Mouse (Mus musculus) CD8-positive naive resting alpha-beta T cell, adult 57 days (primary cell): Measurements from ENCODE around the gene Dhrs7c. TPM values are rescaled to one million over a fixed set of nuclear protein-coding genes. Genes with fewer than 3 reads are reported as not detected.

Experiments
- total RNA-seq: library from RNA; stranded (reverse); gene quantifications from one replicate; pipeline ENCODE4 v1.2.4, GENCODE M21; 2023

Gene Dhrs7c
- not detected for total RNA-seq

DNA sequence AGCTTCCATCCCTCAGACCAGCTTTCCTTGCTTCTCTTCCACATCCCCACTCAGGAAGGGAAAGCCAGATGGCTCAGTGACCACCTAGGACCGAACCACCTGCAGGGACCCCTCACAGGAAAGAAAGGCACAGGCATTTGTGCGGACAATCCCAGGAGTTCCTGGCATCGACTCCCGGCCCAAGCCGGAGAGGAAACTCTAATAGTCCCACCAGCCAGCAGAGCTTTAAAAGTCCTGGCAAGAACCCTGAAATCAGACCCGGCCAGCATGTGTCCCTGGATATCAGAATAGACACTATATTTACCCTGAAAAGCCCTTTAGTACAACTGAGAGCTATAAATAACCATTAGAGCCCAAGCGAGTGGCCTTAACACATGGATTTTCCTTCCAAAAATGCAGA, at the start of gene Dhrs7c:
Gene Dhrs7c (plus strand): TSS at position 257 of the 400 bp plus-strand sequence.

DNA sequence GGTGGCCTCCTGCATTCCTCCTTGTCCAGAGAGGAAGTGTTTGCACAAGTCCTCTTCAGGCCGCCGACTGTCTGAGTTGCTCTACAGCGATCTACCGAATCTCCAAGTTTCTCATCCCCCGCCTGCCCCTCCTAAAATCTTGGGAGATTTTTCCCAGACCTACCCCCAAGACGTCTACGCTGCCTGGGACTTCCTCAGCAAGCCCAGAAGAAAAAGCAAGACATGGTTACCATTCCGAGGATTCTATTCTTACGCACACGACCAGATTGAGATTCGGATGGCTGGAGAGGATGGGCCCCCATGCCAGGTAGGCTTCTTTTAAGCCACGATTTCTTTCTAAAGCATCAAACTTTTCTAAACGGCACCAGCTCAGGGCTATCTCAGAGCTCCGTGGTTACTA, 26.9 kb upstream of the Dhrs7c start, which contains the start of gene Glp2r:
Gene Glp2r (minus strand): TSS at position 101 of the 400 bp plus-strand sequence.

DNA sequence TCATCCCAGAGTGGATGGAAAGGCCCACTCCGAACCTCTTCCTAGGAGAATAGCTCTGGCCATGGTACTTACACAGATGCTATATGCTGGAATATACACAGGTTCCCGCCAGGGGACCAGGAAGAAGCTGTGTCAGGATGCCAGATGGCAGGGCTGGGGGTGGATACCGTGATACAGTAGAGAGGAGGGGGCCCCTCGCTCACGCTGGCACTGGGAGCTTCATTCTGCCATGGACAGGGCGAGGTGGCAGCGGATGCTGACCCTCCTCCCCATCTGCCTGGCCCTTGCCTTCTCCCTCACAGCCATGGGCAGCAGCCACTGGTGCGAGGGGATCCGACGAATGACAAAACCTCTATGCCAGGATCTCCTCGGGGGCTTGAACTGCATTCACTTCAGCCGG, 23.6 kb upstream of the Dhrs7c start, which contains the start of gene Gsg1l2:
Gene Gsg1l2 (plus strand): TSS at position 230 of the 400 bp plus-strand sequence.

Other genes with a start within 250 kb of the Dhrs7c start
- gene Rcvrn, start 102.9 kb upstream of the Dhrs7c start, total RNA-seq = not detected
- gene Glp2r, start 27.0 kb upstream of the Dhrs7c start, total RNA-seq = not detected
- not detected for gene Gsg1l2, start 23.6 kb upstream of the Dhrs7c start, total RNA-seq
- not detected for gene Usp43, start 124.0 kb downstream of the Dhrs7c start, total RNA-seq
- not detected for gene Cfap52, start 167.5 kb downstream of the Dhrs7c start, total RNA-seq
- gene Stx8, start 168.0 kb downstream of the Dhrs7c start, total RNA-seq = 29.9 TPM